Mouse (Mus musculus) G1E (cell line): ENCODE measurements around the gene Gas2l2. TPM values are rescaled to one million over a fixed set of nuclear protein-coding genes. Genes with fewer than 3 reads are reported as not detected.

Source experiments
- ATAC-seq: 2 replicates; pipeline ENCODE4 v1.8.0; 2016; ENCODE audit warnings: mild to moderate bottlenecking; ENCODE audit not compliant: insufficient number of reproducible peaks, poor library complexity, low FRiP score, severe bottlenecking; ENCODE audit errors: extremely low read depth
- DNase-seq: peaks from one replicate; pipeline ENCODE4 v3.0.0; 2012; ENCODE audit warnings: low spot score
- H3K27me3 ChIP-seq: 2 replicates; pipeline ENCODE4 v1.6.1; 2012; ENCODE audit warnings: mild to moderate bottlenecking, low read length, inconsistent platforms; ENCODE audit not compliant: insufficient read depth
- H3K36me3 ChIP-seq: replicated peaks from 2 replicates; pipeline ENCODE3; 2012; ENCODE audit warnings: mild to moderate bottlenecking, inconsistent platforms
- H3K4me1 ChIP-seq: 2 replicates; pipeline ENCODE4 v1.6.1; 2012; ENCODE audit warnings: low read depth, low read length, inconsistent platforms, mixed read lengths; ENCODE audit not compliant: insufficient read depth
- H3K4me3 ChIP-seq: 2 replicates; pipeline ENCODE4 v1.5.1; 2012; ENCODE audit warnings: low read depth, mild to moderate bottlenecking, inconsistent platforms, low read length, moderate library complexity, mixed read lengths
- H3K9me3 ChIP-seq: replicated peaks from 2 replicates; pipeline ENCODE4 v1.6.1; 2012; ENCODE audit warnings: inconsistent platforms
- CTCF ChIP-seq: IDR thresholded peaks from 2 replicates; pipeline ENCODE4 v1.5.1; 2012; ENCODE audit warnings: low read depth, low read length, inconsistent platforms, mixed read lengths
- GATA1 ChIP-seq: IDR thresholded peaks from 2 replicates; pipeline ENCODE4 v1.6.1; 2012; ENCODE audit warnings: borderline replicate concordance, low read length, inconsistent platforms, mixed read lengths
- GATA2 ChIP-seq: IDR thresholded peaks from 2 replicates; pipeline ENCODE4 v1.6.1; 2012; ENCODE audit warnings: low read depth, low read length, inconsistent platforms, borderline replicate concordance
- POLR2AphosphoS5 ChIP-seq: IDR thresholded peaks from 2 replicates; pipeline ENCODE4 v1.6.1; 2012; ENCODE audit warnings: low read depth, low read length, inconsistent platforms; ENCODE audit not compliant: insufficient replicate concordance
- TAL1 ChIP-seq: conservative IDR thresholded peaks from 2 replicates; pipeline ENCODE4 v1.6.1; 2012; ENCODE audit warnings: low read depth, low read length, inconsistent platforms, mixed read lengths
- polyA plus RNA-seq: library from polyadenylated mRNA; stranded (reverse); fragments of >175 nt; gene quantifications from 2 replicates; pipeline ENCODE4 v1.2.3, GENCODE M21; 2012
- total RNA-seq, 2 experiments: library from RNA; stranded (forward) in 1 of 2; stranded (reverse) in 1 of 2; fragments of 200-1000 nt in 1 of 2; fragments of >200 nt in 1 of 2; fragmentation: Nextera tagmentation in 1 of 2; gene quantifications; 2 replicates each; pipeline ENCODE4 v1.2.3; 2014 to 2017

The Gas2l2 gene
- total and polyA plus RNA-seq, 3 experiments = 0.05 TPM; not detected in 2

GRCm38 (mm10) chr11:83383532-83383887 lies 45.7 kb downstream of the Gas2l2 start:
- ATAC-seq (no peak), DNase-seq (no peak)
- Histone ChIP-seq H3K9me3 (no peaks in the 10 kb centered on the region), H3K4me3 (no peak overlapping the region), H3K4me1 (peaks cover 30% of the 10 kb centered on the region), H3K27me3 (no peaks in the 10 kb centered on the region), H3K36me3 (peaks cover 62% of the 10 kb centered on the region)
- no peak for TF ChIP-seq CTCF
- no peak for TF ChIP-seq GATA2
- TF ChIP-seq GATA1 = no peak
- TF ChIP-seq POLR2AphosphoS5 = no peak
- no peak for TF ChIP-seq TAL1

GRCm38 (mm10) chr11:83382876-83383531 lies 46.3 kb downstream of the Gas2l2 start:
- Histone ChIP-seq H3K36me3 (peaks cover 60% of the 10 kb centered on the region), H3K27me3 (no peaks in the 10 kb centered on the region), H3K9me3 (no peaks in the 10 kb centered on the region), H3K4me3 (no peak overlapping the region), H3K4me1 (peaks cover 35% of the 10 kb centered on the region)
- TF ChIP-seq CTCF (no peak), GATA2 (no peak), GATA1 (no peak), TAL1 (no peak), POLR2AphosphoS5 (no peak)
- DNase-seq = no peak
- no peak for ATAC-seq

GRCm38 (mm10) chr11:83379745-83380341 lies 49.4 kb downstream of the Gas2l2 start:
- Histone ChIP-seq H3K27me3 (no peaks in the 10 kb centered on the region), H3K4me1 (peaks cover 40% of the 10 kb centered on the region), H3K36me3 (peaks cover 64% of the 10 kb centered on the region), H3K4me3 (peak overlapping the region; percentile 7; the same call in 1 of the 2 replicates), H3K9me3 (no peaks in the 10 kb centered on the region)
- peak; percentile 80 for ATAC-seq
- TF ChIP-seq CTCF = no peak
- no peak for TF ChIP-seq POLR2AphosphoS5
- TF ChIP-seq TAL1 = peak; percentile 90
- TF ChIP-seq GATA1 = no peak
- no peak for TF ChIP-seq GATA2
- peak; percentile 45 for DNase-seq

Other genes starting within 250 kb of the Gas2l2 start
- gene Slfn3, start 238.1 kb downstream of the Gas2l2 start, total RNA-seq (2014; fragmentation: Nextera tagmentation) = not detected in 2 replicates
- gene Slfn3, start 238.1 kb downstream of the Gas2l2 start, total RNA-seq (2017) = 0.12 and 0.16 TPM in 2 replicates
- gene Slfn3, start 238.1 kb downstream of the Gas2l2 start, polyA plus RNA-seq = not detected in 2 replicates
- gene Slfn14, start 142.7 kb downstream of the Gas2l2 start, total RNA-seq (2014; fragmentation: Nextera tagmentation) = 9.4 and 25.5 TPM in 2 replicates
- 1.8 and 2.1 TPM in 2 replicates for gene Slfn14, start 142.7 kb downstream of the Gas2l2 start, total RNA-seq (2017)
- 0.10 and 0.17 TPM in 2 replicates for gene Slfn14, start 142.7 kb downstream of the Gas2l2 start, polyA plus RNA-seq
- 92.6 and 113 TPM in 2 replicates for gene Ap2b1, start 130.4 kb downstream of the Gas2l2 start, total RNA-seq (2014; fragmentation: Nextera tagmentation)
- gene Ap2b1, start 130.4 kb downstream of the Gas2l2 start, total RNA-seq (2017) = 68.5 and 76.5 TPM in 2 replicates
- gene Ap2b1, start 130.4 kb downstream of the Gas2l2 start, polyA plus RNA-seq = 17.5 and 17.8 TPM in 2 replicates
- 6.8 and 8.6 TPM in 2 replicates for gene Pex12, start 126.9 kb downstream of the Gas2l2 start, total RNA-seq (2014; fragmentation: Nextera tagmentation)
- 7.1 and 8.7 TPM in 2 replicates for gene Pex12, start 126.9 kb downstream of the Gas2l2 start, total RNA-seq (2017)
- gene Pex12, start 126.9 kb downstream of the Gas2l2 start, polyA plus RNA-seq = 2.7 and 3.0 TPM in 2 replicates
- not detected in 2 replicates for gene Rasl10b, start 20.3 kb downstream of the Gas2l2 start, total RNA-seq (2014; fragmentation: Nextera tagmentation)
- gene Rasl10b, start 20.3 kb downstream of the Gas2l2 start, total RNA-seq (2017) = 0.06 TPM in 1 of 2 replicates, not detected in the other
- gene Rasl10b, start 20.3 kb downstream of the Gas2l2 start, polyA plus RNA-seq = 0.04 and 0.09 TPM in 2 replicates
- not detected in 2 replicates for gene 1700020L24Rik, start 8.2 kb upstream of the Gas2l2 start, total RNA-seq (2014; fragmentation: Nextera tagmentation)
- not detected in 2 replicates for gene 1700020L24Rik, start 8.2 kb upstream of the Gas2l2 start, total RNA-seq (2017)
- gene 1700020L24Rik, start 8.2 kb upstream of the Gas2l2 start, polyA plus RNA-seq = not detected in 2 replicates
- gene Mmp28, start 33.6 kb upstream of the Gas2l2 start, total RNA-seq (2014; fragmentation: Nextera tagmentation) = not detected in 2 replicates
- 0.06 and 0.11 TPM in 2 replicates for gene Mmp28, start 33.6 kb upstream of the Gas2l2 start, total RNA-seq (2017)
- gene Mmp28, start 33.6 kb upstream of the Gas2l2 start, polyA plus RNA-seq = not detected in 2 replicates
- gene Taf15, start 43.6 kb upstream of the Gas2l2 start, total RNA-seq (2014; fragmentation: Nextera tagmentation) = 99.5 and 106 TPM in 2 replicates
- 22.7 and 29.9 TPM in 2 replicates for gene Taf15, start 43.6 kb upstream of the Gas2l2 start, total RNA-seq (2017)
- 41.8 and 47.1 TPM in 2 replicates for gene Taf15, start 43.6 kb upstream of the Gas2l2 start, polyA plus RNA-seq
- not detected in 2 replicates for gene Heatr9, start 92.7 kb upstream of the Gas2l2 start, total RNA-seq (2014; fragmentation: Nextera tagmentation)
- not detected in 2 replicates for gene Heatr9, start 92.7 kb upstream of the Gas2l2 start, total RNA-seq (2017)
- not detected in 2 replicates for gene Heatr9, start 92.7 kb upstream of the Gas2l2 start, polyA plus RNA-seq
- 3.1 TPM in 1 of 2 replicates, not detected in the other for gene Ccl5, start 101.1 kb upstream of the Gas2l2 start, total RNA-seq (2014; fragmentation: Nextera tagmentation)
- 0.29 TPM in 1 of 2 replicates, not detected in the other for gene Ccl5, start 101.1 kb upstream of the Gas2l2 start, total RNA-seq (2017)
- gene Ccl5, start 101.1 kb upstream of the Gas2l2 start, polyA plus RNA-seq = not detected in 2 replicates
- 4.4 and 11.6 TPM in 2 replicates for gene Ccl9, start 149.2 kb upstream of the Gas2l2 start, total RNA-seq (2014; fragmentation: Nextera tagmentation)
- 2.0 and 3.4 TPM in 2 replicates for gene Ccl9, start 149.2 kb upstream of the Gas2l2 start, total RNA-seq (2017)
- gene Ccl9, start 149.2 kb upstream of the Gas2l2 start, polyA plus RNA-seq = 0.09 and 0.13 TPM in 2 replicates
- 1.2 TPM in 1 of 2 replicates, not detected in the other for gene Ccl6, start 163.6 kb upstream of the Gas2l2 start, total RNA-seq (2014; fragmentation: Nextera tagmentation)
- 0.33 and 0.70 TPM in 2 replicates for gene Ccl6, start 163.6 kb upstream of the Gas2l2 start, total RNA-seq (2017)
- 0.13 and 0.22 TPM in 2 replicates for gene Ccl6, start 163.6 kb upstream of the Gas2l2 start, polyA plus RNA-seq
- not detected in 2 replicates for gene Rpl9-ps1, start 216.2 kb upstream of the Gas2l2 start, total RNA-seq (2014; fragmentation: Nextera tagmentation)
- not detected in 2 replicates for gene Rpl9-ps1, start 216.2 kb upstream of the Gas2l2 start, total RNA-seq (2017)
- not detected in 2 replicates for gene Rpl9-ps1, start 216.2 kb upstream of the Gas2l2 start, polyA plus RNA-seq
- not detected in 2 replicates for gene Ccl3, start 219.9 kb upstream of the Gas2l2 start, total RNA-seq (2014; fragmentation: Nextera tagmentation)
- gene Ccl3, start 219.9 kb upstream of the Gas2l2 start, total RNA-seq (2017) = 2.0 and 2.7 TPM in 2 replicates
- not detected in 2 replicates for gene Ccl3, start 219.9 kb upstream of the Gas2l2 start, polyA plus RNA-seq
- gene Ccl4, start 233.1 kb upstream of the Gas2l2 start, total RNA-seq (2014; fragmentation: Nextera tagmentation) = not detected in 2 replicates
- gene Ccl4, start 233.1 kb upstream of the Gas2l2 start, total RNA-seq (2017) = 0.38 TPM in 1 of 2 replicates, not detected in the other
- not detected in 2 replicates for gene Ccl4, start 233.1 kb upstream of the Gas2l2 start, polyA plus RNA-seq